Mouse (Mus musculus): ENCODE measurements at regions not wholly inside any gene's neighbourhood (a gene's known extent, or its start where the extent isn't known, plus 50 kb on each side); places are given as distances from the start of the nearest gene placed in this dataset.
A peak's percentile ranks its signal among the peaks of the same experiment; 100 is the strongest.

GRCm38 (mm10) chr15:91969378-91969777 lies 81.6 kb upstream of the Cntn1 start:
- peak; percentile 50; the same call in 1 of the 2 replicates for TF ChIP-seq ZC3H11A (IDR thresholded peaks at IDR 0.05; ENCODE audit: borderline replicate concordance, low read depth, low read length)
- TF ChIP-seq CHD2 (IDR thresholded peaks at IDR 0.05; ENCODE audit: low read depth, low read length) = no peak
- TF ChIP-seq ZNF384 (IDR thresholded peaks at IDR 0.05; ENCODE audit: low read depth, low read length) = no peak
